Mouse (Mus musculus) kidney, embryonic 14.5 days (tissue): Measurements from ENCODE around the gene Wdr41. TPM values are rescaled to one million over a fixed set of nuclear protein-coding genes. Genes with fewer than 3 reads are reported as not detected.

Experiments
- polyA plus RNA-seq: library from polyadenylated mRNA; unstranded; fragments of >200 nt; fragmentation: Nextera tagmentation; extraction: Ambion mirVana; gene quantifications from 2 replicates; pipeline ENCODE4 v1.2.1, GENCODE M21; 2014

Gene Wdr41
- polyA plus RNA-seq, 1 experiment from 2014 or later = 25.3 TPM

Other genes starting within 250 kb of the Wdr41 start
- 255 and 371 TPM in 2 replicates for gene Tbca, start 187.4 kb upstream of the Wdr41 start, polyA plus RNA-seq
- not detected in 2 replicates for gene Otp, start 100.7 kb upstream of the Wdr41 start, polyA plus RNA-seq